Mouse (Mus musculus): ENCODE data around the gene Atf6.

DNA sequence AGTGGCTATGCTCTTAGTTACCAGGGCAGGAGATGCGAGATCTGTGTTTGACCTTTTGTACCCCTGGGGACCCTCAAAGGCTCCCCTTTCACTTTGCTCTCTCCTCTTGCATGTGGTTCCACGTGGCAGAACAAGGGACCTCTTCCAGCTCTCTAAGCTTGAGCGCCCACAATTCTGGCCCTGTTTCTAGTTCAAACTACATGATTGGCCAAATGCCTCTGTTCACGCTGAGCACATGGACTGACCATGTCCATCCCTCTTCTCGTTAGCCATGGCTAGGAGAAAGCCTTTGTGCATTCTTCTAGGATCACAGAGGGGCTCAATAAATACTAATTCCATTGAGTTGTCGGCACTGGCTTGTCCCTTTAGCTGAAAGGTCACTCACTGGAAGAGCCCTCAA lies 172.2 kb downstream of the Atf6 start:
- no peak for TF ChIP-seq POLR2A (IDR thresholded peaks at IDR 0.05; ENCODE audit: extremely low read depth, insufficient read depth, low read length)
- no peak for TF ChIP-seq CTCF (IDR thresholded peaks at IDR 0.05; ENCODE audit: low read depth, low read length)

Data from liver, adult 2 months (tissue).